Mouse (Mus musculus) kidney, adult 2 months (tissue): Measurements from ENCODE around the gene Kalrn. TPM values are rescaled to one million over a fixed set of nuclear protein-coding genes. Genes with fewer than 3 reads are reported as not detected.

ENCODE experiments used
- DNase-seq: peaks from one replicate; pipeline ENCODE4 v3.0.0; 2021
- H3K27ac ChIP-seq: fragments of 200-500 bp; 2 replicates; pipeline ENCODE4 v1.5.1; 2012; ENCODE audit warnings: low read depth, low read length, control low read depth, inconsistent platforms; ENCODE audit not compliant: insufficient read depth
- H3K27me3 ChIP-seq: fragments of 200-500 bp; replicated peaks from 2 replicates; pipeline ENCODE4 v1.6.1; 2012; ENCODE audit warnings: mild to moderate bottlenecking, moderate library complexity, low read length, inconsistent platforms; ENCODE audit not compliant: control insufficient read depth, insufficient read depth
- H3K36me3 ChIP-seq: fragments of 200-500 bp; 2 replicates; pipeline ENCODE4 v1.6.1; 2012; ENCODE audit warnings: mild to moderate bottlenecking, moderate library complexity, low read length, inconsistent platforms; ENCODE audit not compliant: control insufficient read depth, insufficient read depth
- H3K4me1 ChIP-seq: fragments of 200-500 bp; 2 replicates; pipeline ENCODE4 v1.6.1; 2011; ENCODE audit warnings: low read length; ENCODE audit not compliant: control insufficient read depth, insufficient read depth
- H3K4me3 ChIP-seq: fragments of 200-500 bp; 2 replicates; pipeline ENCODE4 v1.5.1; 2011; ENCODE audit warnings: mild to moderate bottlenecking, low read depth, low read length, control low read depth; ENCODE audit not compliant: insufficient read depth
- CTCF ChIP-seq: fragments of 200-500 bp; conservative IDR thresholded peaks from 2 replicates; pipeline ENCODE4 v1.5.1; 2011; ENCODE audit warnings: low read depth, mild to moderate bottlenecking, control low read depth, low read length, moderate library complexity, mixed read lengths; ENCODE audit not compliant: insufficient read depth, insufficient read length
- POLR2A ChIP-seq: fragments of 200-500 bp; IDR thresholded peaks from one replicate; pipeline ENCODE4 v1.6.1; 2011; ENCODE audit warnings: low read depth, low read length, control low read depth
- WGBS: fragments of 180-500 bp; shearing (Covaris S2); methylation state at CpG from one replicate; pipeline ENCODE4 v1.1.7; 2018; 5-methylcytosine and 5-hydroxymethylcytosine counted together
- polyA plus RNA-seq: library from polyadenylated mRNA; depleted of rRNA; stranded (reverse); fragments of >200 nt; gene quantifications from 2 replicates; pipeline ENCODE4 v1.2.3, GENCODE M21; 2012

Gene Kalrn
- polyA plus RNA-seq, 1 experiment: 8.6 TPM

DNA sequence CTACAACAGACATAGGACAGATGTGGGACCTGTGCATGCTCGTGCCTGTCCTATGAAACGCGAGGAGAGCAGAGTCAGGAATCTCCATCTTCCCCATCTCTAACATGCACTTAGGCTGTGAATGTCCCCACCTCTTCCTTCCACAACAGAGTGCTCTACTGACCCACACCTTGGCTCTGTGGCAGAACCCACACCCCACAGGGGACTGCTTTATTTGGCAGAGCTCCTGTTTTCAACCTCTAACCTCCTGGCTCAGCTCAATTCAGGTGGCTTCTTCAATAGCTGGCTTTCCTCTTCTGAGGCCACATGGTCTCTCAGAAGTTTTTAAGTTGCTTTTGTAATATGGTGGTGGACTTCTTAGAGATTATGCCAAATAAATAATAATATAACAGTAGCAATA lies 567.3 kb downstream of the Kalrn start:
- no peaks in the 10 kb centered on the region for H3K36me3 ChIP-seq
- no peak for DNase-seq
- H3K4me1 ChIP-seq: no peaks in the 10 kb centered on the region
- H3K4me3 ChIP-seq: no peak overlapping the region
- WGBS: 99% methylated on average over 3 of the region's 3 CpGs
- no peak overlapping the region for H3K27ac ChIP-seq
- TF ChIP-seq POLR2A (no peak), CTCF (no peak)
- H3K27me3 ChIP-seq: no peaks in the 10 kb centered on the region

DNA sequence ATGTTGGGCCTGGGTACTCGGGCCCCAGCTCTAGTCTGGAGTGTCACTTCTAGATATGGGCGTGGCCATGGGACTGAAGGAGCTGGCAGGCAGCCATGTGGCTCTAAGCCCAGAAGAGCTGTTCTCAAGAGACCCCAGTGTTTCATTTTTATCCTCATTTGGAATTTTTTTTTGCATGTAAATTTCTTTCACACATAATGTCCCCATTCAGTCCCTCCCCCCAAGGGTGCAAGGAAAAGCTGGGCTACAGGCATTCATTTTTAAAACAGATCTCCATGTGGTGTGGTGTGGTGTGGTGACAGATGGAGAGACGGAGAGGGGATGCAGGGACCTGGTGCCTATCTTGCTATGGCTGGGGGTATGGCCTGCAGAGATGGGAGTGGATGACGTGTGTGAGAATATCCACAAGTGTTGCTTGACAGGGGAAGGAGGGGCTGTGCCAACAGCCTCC lies 569.2 kb downstream of the Kalrn start:
- H3K4me3 ChIP-seq: no peak overlapping the region
- TF ChIP-seq CTCF (no peak), POLR2A (no peak)
- H3K27me3 ChIP-seq: no peaks in the 10 kb centered on the region
- H3K4me1 ChIP-seq: no peaks in the 10 kb centered on the region
- no peaks in the 10 kb centered on the region for H3K36me3 ChIP-seq
- peak; percentile 30 for DNase-seq
- WGBS: 52% methylated on average over 4 of the region's 4 CpGs
- no peak overlapping the region for H3K27ac ChIP-seq

DNA sequence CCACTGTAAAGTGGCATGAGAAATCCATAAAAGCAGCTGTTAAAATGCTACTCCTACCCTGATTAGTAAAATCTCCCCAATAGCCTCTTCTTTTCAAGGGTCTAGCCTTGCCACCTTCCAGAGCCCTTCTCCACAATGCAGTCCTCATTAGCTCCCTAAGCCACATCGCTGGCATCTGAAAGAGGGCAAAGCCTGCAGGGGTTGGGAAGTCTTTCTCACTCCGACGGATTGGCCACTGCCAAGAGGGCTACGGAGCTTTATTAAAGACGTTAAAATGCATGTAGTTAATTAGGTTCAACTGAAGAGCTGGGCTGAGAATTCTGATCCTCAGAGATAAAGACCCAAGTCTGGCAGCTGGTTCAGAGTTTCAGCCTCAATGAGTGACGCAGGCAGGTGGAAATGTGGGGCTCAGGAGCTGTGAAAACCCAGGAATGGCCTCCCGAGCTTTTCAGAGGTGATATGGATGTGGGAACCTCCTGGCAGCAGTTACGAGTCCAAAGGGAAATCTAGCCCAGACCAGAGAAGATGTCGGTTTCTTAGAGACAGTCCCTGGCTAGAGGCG lies 569.7 kb downstream of the Kalrn start:
- WGBS: 71% methylated on average over 10 of the region's 10 CpGs
- TF ChIP-seq CTCF: no peak
- TF ChIP-seq POLR2A: no peak
- no peaks in the 10 kb centered on the region for H3K4me1 ChIP-seq

GRCm38 (mm10) chr16:34000715-34001114 lies 572.6 kb downstream of the Kalrn start:
- 61% methylated on average over 8 of the region's 8 CpGs for WGBS
- TF ChIP-seq CTCF: no peak
- no peak for TF ChIP-seq POLR2A
- Histone ChIP-seq H3K27me3 (no peaks in the 10 kb centered on the region), H3K4me1 (no peaks in the 10 kb centered on the region), H3K27ac (no peak overlapping the region), H3K36me3 (no peaks in the 10 kb centered on the region), H3K4me3 (no peak overlapping the region)
- DNase-seq: no peak

More for the DNA sequence above, 569.7 kb downstream of the Kalrn start:
- Histone ChIP-seq H3K36me3 (no peaks in the 10 kb centered on the region), H3K4me3 (no peak overlapping the region), H3K27me3 (no peaks in the 10 kb centered on the region), H3K27ac (no peak overlapping the region)
- DNase-seq: no peak

GRCm38 (mm10) chr16:33999388-33999787 lies 573.9 kb downstream of the Kalrn start:
- WGBS: 26% methylated on average over 3 of the region's 3 CpGs
- H3K4me1 ChIP-seq: no peaks in the 10 kb centered on the region
- H3K4me3 ChIP-seq: no peak overlapping the region
- H3K36me3 ChIP-seq: no peaks in the 10 kb centered on the region
- TF ChIP-seq CTCF: peak; percentile 72
- no peak for TF ChIP-seq POLR2A
- H3K27ac ChIP-seq: no peak overlapping the region
- H3K27me3 ChIP-seq: no peaks in the 10 kb centered on the region
- peak; percentile 67 for DNase-seq

DNA sequence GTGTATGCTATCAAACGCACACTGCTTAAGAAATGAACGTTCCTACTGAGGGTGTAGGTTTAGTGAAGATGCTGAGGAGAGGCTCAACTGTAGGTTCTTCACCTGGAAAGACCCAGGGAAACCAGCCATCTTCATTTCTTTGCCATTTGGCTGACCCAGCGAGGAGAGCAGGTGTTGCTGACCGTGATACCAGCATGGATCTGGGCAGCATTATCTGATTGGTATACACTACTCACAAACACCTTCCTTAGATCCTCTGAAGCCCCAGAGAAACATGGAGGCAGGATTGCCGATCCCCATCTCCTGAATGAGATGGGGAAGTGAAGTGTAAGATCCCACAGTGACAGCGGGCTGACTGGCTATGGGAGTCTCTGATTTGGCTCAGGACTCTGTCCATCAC lies 575.3 kb downstream of the Kalrn start:
- Histone ChIP-seq H3K4me1 (no peaks in the 10 kb centered on the region), H3K36me3 (no peaks in the 10 kb centered on the region), H3K27me3 (no peaks in the 10 kb centered on the region), H3K4me3 (no peak overlapping the region), H3K27ac (no peak overlapping the region)
- WGBS: 86% methylated on average over 6 of the region's 6 CpGs
- TF ChIP-seq POLR2A: no peak
- no peak for TF ChIP-seq CTCF
- DNase-seq: no peak

- Histone ChIP-seq H3K27me3 (no peaks in the 10 kb centered on the region), H3K27ac (no peak overlapping the region), H3K4me1 (no peaks in the 10 kb centered on the region), H3K4me3 (no peak overlapping the region), H3K36me3 (no peaks in the 10 kb centered on the region)
- peak; percentile 70 for DNase-seq
- WGBS: 3% methylated on average over 5 of the region's 5 CpGs
- TF ChIP-seq CTCF: peak; percentile 91
- TF ChIP-seq POLR2A: no peak
Measured at GRCm38 (mm10) chr16:33996030-33996429, 577.3 kb downstream of the Kalrn start.
